Mouse (Mus musculus) liver, adult 2 months (tissue): ENCODE results near the gene Pds5a.

Source experiments
- CTCF ChIP-seq: fragments of 200-500 bp; IDR thresholded peaks from 2 replicates; pipeline ENCODE4 v1.5.1; 2011; ENCODE audit warnings: low read depth, low read length, control low read depth
- POLR2A ChIP-seq: fragments of 200-500 bp; IDR thresholded peaks from 2 replicates; pipeline ENCODE4 v1.6.1; 2011; ENCODE audit warnings: low read length, control low read depth; ENCODE audit not compliant: insufficient read depth; ENCODE audit errors: extremely low read depth

DNA sequence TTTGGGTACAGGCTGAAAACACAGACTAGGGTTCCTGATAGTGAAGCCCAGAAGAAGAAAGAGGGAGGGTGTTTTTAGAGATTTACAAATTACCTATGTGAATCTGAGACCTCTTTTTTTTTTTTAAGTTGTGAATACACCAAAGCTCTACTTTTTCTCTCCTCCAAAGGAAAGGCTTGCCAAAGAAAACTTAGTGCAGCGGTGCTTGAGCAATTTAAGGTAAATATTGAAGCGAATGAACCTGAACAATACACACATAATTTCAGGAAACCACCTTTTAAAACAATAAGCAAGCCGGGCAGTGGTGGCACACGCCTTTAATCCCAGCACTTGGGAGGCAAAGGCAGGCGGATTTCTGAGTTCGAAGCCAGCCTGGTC is 675 bp upstream of the Pds5a start:
- no peak for TF ChIP-seq POLR2A
- no peak for TF ChIP-seq CTCF
